Mouse (Mus musculus) urinary bladder, postnatal 10 days (tissue): ENCODE data around the gene Rufy3.

Experiments
- DNase-seq: peaks from one replicate; pipeline ENCODE4 v3.0.0; 2022; ENCODE audit warnings: low spot score

Rufy3 gene

DNA sequence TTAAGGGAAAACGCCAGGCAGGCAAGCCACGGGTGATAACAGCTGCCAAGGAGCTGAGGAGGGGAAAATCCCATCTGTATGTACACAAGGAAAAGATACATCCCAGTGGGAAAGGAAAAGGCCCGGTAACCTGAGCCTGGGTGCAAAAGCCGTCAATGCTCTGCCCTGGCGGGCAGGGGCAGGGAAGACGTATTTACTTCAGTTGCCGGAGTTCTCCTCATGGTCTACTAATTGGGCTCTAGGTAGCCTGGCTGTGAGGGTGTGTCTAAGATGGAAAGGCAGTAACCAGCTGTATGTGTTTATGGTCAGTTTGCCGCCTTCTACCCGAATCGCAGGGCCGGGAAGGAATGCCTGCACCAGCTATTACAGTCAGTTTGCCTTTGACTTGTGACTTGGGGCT is 64.3 kb downstream of the Rufy3 start:
- DNase-seq = no peak

DNA sequence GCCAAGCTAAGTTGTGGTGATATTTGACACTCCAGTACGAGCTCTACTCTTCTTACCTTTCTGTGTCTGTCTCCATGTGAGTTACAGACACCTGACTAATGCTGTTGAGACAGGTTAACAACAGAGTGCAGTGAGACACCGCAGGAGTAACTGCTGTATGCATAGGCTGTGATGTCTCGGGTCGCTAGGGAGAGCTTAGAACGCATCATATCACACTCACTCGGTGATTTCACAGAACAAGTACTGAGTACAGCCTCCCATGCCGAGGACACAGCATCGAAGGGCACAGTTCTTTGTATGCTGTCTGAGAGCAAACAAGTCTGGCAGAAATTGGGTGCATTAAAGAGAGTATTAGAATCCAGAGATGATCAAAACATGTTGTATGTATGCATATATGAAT is 65.1 kb downstream of the Rufy3 start:
- DNase-seq = no peak

DNA sequence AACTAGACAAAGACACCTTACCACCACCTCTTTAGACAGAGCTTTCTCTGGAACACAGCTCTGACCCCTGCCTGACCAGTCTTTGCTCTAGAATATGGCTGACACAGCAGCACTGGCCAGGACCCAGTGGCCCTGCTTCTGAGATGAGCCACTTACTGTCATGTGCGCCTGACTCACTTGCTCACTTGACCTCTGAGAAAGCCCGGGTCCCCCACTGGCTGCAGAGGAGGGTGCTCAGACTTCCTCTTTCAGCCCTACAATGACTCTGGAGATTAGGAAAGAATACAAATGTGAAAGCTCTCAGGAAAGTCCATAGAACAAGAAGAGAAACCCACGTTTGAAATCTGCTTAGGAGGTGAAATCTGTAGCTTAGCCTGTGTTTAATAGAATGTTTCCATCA is 66.0 kb downstream of the Rufy3 start:
- DNase-seq = no peak

DNA sequence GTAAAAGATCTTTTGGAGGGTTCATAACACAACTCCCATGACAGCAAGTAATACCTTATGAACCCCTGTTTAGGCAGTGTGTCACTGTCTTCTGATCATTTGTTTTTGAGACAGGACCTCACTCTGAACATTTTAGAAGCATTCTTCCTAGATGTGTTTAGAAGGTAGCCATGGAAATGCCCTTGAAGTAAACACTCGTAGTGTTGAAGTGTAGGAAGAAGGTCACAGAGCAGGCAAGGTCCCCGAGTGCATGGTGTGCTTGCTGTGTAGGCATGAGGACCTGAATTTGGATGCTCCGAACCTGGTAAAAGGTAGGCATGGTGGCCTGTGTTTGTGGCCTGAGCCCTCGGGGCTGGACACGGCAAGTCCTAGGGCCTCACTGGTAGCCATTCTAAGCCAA is 66.7 kb downstream of the Rufy3 start:
- DNase-seq = no peak

DNA sequence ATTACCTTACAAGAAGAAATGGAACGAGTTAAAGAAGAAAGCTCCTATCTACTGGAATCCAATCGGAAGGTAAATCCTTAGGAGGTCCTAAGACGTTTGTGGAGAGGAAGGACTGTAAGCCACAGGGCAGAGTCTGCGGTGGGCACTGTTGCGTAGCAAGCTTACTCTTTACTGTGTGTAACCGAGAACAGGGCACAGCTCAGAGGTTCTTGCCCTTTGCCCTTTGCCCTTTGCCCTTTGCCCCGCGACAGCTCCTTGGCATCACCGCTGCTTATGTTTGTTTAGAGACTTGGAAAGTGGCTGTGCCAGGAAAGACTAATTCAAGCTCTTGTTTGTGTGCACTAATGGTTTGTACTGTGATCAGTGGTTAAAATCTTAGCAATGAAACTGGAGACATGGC is 67.6 kb downstream of the Rufy3 start:
- DNase-seq = no peak

DNA sequence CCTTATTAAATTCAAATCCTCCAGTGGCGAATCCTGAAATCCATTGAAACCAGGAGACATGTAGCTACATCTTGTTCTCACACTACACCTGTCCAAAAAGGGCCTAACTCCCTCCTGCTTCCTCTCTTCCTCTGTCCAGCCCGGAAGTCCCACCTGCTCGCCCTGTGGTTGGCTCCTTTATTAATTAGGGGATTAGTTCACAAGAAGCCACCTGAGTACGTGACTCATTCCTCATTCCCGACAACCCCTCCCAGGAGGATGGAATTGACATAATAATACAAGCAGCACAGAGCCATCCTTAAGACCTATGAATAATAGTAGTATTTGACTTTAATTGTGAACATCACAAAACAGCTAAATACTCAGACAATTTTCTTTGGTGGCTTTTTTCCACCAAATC is 69.2 kb downstream of the Rufy3 start:
- DNase-seq = no peak

DNA sequence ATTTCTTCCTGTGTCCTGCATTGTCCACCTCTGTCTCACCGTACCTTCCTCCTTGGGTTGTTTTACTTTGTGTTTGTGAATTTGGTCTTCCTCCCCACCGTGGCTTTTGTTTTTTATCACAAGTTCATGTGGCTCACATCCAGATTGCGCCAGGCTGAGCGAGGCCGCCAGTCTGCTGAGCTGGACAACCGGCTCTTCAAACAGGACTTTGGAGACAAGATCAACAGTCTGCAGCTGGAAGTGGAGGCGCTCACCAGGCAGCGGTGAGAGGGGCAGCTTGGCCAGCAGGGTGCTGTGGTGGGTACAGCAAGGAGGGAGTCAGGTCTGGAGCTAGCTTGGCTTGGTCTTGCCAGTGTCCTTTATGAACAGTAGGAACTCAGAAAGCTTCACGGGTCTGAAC is 77.9 kb downstream of the Rufy3 start:
- no peak for DNase-seq

DNA sequence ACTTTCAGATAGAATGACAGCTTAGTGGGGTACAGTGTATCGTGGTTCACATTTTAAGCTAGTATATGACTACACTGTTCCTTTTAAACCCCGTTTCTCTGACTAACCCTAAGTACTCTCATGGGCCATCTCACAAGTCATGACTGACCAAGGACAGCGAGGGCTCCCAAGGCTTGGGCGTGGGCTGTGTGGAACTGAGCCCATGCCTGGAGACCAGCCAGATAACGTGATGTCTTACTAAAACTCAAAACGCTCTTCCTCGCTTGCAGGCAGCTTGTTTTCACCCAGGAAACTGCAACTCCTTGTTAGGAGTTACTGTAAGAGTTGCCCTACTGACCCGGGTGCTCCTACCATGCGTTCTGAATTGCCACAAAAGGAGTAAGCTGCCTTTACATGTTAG is 78.7 kb downstream of the Rufy3 start:
- no peak for DNase-seq

DNA sequence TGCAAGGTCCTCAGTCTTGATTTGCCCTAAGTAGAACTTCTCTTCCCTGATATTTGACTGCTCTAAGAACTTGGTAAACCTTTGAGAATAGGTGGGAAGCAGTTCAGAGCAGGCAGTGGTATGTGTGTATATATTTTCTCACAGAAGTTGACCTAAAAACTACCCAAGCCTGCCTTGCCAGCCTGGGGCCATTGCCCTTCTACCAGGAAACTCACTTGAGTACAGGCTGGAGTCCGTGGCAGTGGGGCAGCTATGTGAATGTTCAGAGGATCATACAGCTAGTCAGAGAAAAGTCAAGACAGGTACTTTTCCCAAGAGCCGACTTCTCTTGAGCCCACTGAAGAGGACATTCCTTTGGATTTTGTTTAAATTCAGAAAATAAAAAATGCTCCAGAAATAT is 80.1 kb downstream of the Rufy3 start:
- no peak for DNase-seq

DNA sequence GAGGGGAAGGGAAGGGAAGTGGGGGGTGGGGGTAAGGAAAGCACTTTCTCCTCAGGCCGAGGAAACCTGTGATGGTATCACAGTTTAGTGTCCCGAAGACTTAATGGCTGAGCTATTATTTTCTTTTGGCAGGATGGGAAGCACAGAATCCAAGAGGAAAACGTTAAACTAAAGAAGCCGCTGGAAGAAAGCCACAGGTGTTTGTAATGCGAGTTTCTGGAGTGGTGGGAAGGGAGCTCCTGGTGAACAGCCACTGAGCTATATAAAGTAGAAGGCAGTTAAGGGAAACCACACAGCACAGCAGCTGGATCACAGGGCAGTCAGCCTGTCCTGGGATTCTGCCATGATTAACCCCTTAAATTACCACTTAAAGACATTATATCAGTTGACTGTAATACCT is 80.6 kb downstream of the Rufy3 start:
- no peak for DNase-seq

DNA sequence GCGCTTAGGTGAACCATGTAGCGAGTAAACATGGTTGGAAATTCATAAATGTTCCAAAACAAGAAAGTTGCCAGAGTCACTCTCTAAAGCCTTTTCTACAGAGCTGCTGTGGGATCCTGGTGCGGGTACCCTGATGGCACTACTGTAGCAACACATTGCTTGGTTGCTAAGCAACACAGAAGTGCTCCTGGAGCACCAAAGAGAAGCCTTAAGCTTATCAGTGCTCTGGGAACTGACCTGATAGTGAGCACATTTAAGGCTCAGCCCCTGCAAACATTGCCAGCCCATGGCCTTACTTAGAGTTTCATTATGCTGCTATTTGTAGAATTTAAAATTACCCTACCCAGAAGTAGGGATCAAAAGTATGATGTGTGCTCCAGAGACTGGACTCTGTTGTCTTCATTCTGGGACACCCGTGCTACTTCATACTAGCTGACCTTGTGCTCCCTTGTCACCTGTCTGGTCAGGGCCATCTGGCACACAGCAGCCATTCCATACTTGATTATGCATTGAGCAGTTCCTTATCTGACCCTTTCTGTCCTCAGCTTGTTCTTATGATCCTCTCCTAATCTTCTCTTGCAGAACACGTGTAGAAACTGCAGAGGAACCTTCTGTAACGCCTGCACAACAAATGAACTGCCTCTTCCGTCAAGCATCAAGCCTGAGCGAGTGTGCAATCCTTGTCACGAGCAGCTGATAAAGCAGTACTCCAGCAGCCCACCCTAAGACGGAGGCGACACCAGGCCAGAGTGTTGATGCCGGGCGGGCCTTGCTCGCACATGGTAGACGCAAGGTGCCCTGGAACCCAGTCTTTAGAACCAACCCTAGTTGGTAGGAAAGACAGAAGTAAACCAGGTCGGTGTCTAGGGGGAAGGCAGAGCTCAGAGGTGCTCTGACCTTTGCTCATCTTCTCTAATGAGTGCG is 84.7 kb downstream of the Rufy3 start:
- no peak for DNase-seq

DNA sequence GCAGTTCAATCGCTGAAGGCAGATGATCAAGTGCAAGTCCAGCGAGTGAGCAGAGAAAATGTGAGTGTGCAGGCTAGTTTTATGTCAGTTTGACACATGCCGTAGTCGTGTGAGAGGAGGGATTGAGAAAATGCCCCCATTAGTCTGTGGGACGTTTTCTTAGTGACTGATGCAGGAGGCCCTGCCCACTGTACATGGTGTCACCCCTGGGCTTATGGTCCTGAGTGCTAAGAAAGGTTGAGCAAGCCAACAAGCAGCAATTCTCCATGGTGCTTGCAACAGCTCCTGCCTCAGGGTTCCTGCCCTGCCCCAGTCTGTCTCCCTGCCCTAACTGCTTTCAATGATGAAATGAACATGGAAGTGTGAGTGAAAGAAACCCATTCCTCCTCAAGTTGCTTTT is 87.7 kb downstream of the Rufy3 start:
- no peak for DNase-seq

DNA sequence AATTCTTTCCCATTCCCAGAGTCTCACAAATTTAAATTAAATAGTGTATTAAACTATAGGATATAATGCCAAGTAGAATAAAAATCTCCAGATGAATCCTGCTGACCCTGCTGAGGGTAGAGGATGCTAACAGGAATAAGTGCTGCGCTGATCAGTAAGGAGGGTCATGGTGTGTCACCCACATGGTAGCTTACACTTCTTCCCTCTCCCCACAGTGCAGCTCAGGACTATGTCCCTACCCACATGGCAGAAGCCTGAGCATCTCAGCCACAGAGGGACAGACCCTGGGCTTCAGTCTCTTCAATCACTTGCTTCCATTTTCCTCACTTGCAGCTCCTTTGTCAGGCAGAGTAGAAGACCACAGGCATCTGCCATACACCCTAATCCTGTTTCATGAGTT is 93.0 kb downstream of the Rufy3 start:
- DNase-seq = no peak

DNA sequence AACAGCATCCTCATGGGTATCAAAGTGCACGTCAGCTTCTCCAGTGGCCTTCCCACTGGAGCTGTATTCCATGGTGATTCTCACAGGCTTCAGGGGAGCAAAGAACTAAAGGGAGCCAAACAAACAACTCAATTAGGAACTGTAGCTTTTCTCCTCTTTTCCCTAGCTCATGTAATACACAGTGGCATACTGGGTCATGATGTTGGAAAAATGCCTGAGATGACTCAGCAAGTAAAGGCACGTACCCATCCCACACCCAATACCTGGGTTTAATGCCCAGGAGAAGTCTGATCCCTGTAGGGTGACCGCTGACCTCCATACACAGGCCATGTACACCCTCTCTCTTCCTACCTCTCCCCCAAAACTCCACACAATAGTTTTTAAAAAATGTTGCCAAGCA is 98.3 kb downstream of the Rufy3 start:
- DNase-seq = no peak

DNA sequence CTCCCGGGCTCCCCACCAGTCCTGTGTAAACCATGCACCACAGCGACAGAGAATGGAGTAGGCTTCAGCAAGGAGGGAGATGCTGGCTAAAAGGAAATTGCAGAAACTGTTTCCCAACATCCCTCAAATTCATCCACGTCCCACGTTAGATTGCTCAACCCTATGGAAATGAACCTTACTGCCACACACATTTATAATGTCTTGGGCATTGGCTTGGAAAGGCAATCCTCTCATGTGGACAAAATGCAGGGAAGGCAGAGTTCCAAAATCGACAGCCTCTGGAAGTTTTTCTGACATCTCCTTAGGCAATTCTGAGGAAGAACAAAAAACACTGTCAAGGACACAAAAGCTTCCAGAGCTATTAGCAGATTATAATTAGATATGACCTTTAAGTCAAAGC is 99.0 kb downstream of the Rufy3 start:
- DNase-seq = no peak

DNA sequence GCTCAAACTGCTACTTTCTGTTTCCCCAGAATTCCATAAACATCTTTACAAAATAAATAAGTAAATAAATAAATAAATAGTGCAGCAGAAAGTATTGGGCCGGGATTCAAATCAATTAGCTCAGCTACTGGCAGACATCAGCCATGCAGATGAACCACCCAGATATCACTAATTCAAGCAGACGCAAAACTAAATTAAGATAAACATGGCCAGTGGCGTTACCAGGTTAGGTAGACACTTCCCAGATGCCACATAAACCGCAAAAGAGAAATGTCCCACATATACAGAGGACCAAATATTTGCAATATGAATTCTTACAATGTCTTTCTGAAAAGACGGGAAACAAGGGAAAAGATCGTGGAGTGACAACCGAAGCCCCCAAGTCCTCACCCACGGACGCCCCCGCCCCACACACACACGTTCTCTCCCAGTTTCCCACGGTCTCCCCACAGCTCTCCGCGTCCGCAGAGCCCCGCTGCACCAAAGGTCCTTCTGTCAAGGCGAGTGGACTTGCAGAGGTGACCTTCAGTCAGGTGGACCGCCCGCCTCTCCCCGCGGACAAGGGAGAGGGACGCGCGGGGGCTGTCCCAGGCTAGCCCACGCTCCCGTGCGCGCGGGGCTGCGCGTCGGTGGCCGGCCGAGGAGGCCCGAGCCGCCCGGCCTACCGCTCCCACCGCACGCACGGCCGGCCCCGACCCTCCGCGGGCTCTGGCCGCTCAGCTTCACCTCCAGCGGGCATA is 110.0 kb downstream of the Rufy3 start:
- DNase-seq = no peak

DNA sequence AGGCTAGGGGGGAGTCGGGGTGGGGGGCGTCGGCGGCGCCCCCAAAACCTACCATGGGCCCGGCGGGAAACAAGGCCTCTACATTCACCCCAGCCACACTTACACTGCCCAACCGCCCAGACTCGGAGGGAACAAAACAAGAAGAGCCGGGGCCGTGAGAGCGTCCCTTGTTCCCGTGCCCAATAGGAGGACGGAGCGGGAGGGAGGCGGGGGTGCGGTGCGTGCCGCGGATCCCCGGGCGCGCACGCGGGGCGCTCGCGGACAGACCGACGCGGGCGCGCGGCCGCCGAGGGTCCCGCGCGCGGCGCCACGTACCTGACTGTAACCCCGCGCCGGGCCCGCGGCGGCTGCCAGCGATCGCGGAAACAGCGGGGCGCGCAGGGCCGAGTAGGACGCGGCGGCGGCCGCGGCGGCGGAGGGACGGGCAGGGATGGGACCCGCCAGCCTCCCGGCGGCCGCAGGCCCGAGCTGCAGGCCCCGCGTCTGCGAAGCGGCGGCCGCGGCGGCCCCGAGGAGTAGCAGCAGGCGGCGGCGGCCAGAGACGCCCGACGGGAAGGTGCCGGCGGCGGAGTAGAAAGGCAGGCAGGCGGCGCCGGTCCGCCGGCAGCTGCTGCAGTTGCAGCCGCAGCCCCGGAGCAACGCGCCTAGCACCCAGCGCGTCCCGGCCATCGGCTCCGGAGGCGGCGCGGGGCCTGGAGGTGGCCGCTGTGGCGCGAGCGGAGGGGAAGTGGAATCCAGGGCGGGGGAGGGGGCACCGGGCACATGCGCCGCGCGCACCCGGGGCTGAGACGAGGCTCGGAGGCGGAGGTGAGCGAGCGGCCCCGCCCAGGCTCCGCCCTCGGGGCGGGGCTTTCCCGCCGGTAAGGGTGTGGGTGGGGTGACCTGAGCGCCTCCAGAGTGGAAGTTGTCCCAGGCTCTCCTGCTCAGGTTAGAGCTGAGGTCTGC is 110.9 kb downstream of the Rufy3 start, which contains the start of gene Grsf1:
Gene Grsf1, minus strand, starts transcription at position 729 of the 945 bp plus-strand sequence.
- DNase-seq = peak; percentile 56

DNA sequence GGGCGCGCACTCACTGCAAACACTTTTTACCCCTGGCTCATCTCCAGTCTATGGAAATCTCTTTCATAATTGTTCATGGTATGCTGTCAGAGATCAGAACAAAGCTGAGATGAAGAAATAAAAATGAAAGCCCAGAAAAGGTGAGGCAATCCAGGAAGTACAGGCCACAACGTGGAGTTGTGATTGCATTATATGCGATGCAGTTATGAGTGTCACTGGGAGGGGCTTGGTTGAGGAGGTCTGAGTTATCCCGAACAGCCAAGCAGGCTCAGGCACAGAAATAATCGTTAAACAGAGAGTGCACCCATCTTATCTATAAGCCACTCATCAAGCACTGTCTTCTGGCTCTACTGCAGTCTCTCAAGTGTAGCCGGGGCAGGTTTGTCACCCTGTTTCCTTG is 114.1 kb downstream of the Rufy3 start:
- DNase-seq = no peak

DNA sequence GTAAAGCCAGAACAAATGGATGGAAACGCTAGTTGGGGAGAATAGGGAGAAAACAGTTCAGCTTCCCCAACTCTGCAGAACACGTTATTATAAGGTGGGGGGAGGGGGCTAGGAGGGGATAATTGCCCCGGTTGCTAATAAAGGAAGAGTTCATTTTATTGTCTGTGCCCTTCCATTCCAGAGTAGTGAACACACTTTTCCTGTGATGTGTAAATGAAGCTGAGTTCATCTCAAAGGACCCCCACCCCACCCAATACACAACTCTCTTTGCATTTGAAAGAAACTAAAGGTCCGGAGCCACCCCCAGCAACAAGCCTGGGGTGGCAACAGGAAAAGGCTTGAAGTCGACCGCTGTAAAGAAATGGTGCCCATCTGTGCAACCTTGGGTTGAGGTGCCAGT is 114.5 kb downstream of the Rufy3 start:
- no peak for DNase-seq

DNA sequence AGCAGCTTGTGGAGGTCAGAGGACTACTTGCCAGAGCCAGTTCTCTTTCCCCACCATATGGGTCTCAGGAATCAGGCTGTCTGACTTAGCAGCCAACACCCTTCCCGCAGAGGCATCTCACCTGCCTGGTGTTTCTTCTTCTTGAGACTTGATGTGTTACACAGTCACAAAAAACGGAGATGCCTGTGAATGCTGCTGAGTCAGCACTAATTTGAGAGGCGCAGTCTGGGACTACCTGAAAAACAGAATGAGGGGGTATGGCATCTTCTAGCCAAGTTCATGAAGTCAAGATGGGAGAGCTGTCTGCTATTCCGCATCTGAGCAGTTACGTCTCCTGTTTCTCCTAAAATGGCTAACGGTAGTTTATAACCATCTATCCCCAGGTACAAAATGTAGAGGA is 115.7 kb downstream of the Rufy3 start:
- DNase-seq = no peak

DNA sequence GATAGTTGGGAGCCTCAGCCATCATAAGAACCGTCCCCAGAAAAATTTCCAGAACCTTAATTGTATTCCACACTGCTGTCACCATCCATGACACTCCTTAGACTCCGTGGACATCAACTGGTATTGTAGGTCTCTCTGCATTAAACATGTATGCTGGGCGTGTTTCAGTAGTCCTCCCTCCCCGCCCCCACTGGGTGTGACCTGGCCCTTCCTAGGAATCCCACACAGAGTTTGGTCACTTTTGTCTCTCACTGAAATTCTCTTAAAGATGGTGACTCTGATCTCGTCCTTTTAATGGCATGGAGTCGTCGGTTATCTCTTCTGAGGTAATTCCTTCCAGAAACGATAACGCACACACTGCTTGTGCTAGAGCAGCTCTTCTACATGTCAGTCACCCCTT is 118.9 kb downstream of the Rufy3 start:
- DNase-seq = no peak

DNA sequence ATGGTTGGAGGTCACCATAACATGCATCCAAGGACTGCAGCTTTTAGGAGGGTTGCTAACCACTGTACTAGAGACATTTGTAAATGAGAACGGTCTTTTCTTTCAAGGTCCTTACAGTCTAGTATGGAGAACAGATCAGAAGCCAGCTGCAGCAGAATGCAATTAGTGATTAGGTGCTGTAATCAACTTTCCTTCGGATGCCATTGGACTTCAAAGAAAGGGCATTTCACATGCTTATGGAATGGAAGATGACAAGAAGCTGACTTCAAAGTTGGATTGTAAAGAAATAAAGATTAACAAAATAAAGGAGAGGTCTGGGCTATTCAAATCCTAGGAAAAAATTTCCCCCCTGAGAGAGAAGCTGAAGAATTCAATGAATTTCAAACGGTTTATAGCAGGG is 119.4 kb downstream of the Rufy3 start:
- no peak for DNase-seq
